Mouse (Mus musculus) spleen, adult 2 months (tissue): ENCODE results near the gene Slc25a23. TPM values are rescaled to one million over a fixed set of nuclear protein-coding genes. Genes with fewer than 3 reads are reported as not detected.

Source experiments
- DNase-seq, 2 experiments: peaks; one replicate each; pipeline versions ENCODE4 v3.0.0 to v3.0.0-alpha.2; 2012 to 2021; ENCODE audit warnings: low spot score in 2 of 2, low read depth in 1 of 2
- H3K27ac ChIP-seq: fragments of 200-500 bp; 2 replicates; pipeline ENCODE4 v1.5.1; 2012; ENCODE audit warnings: low read length, inconsistent platforms; ENCODE audit not compliant: insufficient read depth
- H3K27me3 ChIP-seq: fragments of 200-500 bp; 2 replicates; pipeline ENCODE4 v1.6.1; 2012; ENCODE audit warnings: mild to moderate bottlenecking, moderate library complexity, low read length, inconsistent platforms; ENCODE audit not compliant: control insufficient read depth, insufficient read depth
- H3K36me3 ChIP-seq: fragments of 200-500 bp; 2 replicates; pipeline ENCODE4 v1.6.1; 2012; ENCODE audit warnings: mild to moderate bottlenecking, low read length, inconsistent platforms; ENCODE audit not compliant: control insufficient read depth, insufficient read depth
- H3K4me1 ChIP-seq: fragments of 200-500 bp; 2 replicates; pipeline ENCODE4 v1.6.1; 2011; ENCODE audit warnings: inconsistent platforms; ENCODE audit not compliant: control insufficient read depth, insufficient read depth, insufficient read length
- H3K4me3 ChIP-seq: fragments of 200-500 bp; 2 replicates; pipeline ENCODE4 v1.5.1; 2011; ENCODE audit warnings: mild to moderate bottlenecking, inconsistent platforms; ENCODE audit not compliant: insufficient read depth, insufficient read length; ENCODE audit errors: extremely low read depth
- CTCF ChIP-seq: fragments of 200-500 bp; IDR thresholded peaks from 2 replicates; pipeline ENCODE4 v1.5.1; 2011; ENCODE audit warnings: mild to moderate bottlenecking, inconsistent platforms; ENCODE audit not compliant: insufficient read depth, insufficient read length, insufficient replicate concordance; ENCODE audit errors: extremely low read depth
- POLR2A ChIP-seq: fragments of 200-500 bp; IDR thresholded peaks from 2 replicates; pipeline ENCODE4 v1.6.1; 2011; ENCODE audit warnings: low read depth, low read length, inconsistent platforms
- WGBS: fragments of 180-500 bp; shearing (Covaris S2); methylation state at CpG from one replicate; pipeline ENCODE4 v1.1.7; 2018; 5-methylcytosine and 5-hydroxymethylcytosine counted together
- polyA plus RNA-seq: library from polyadenylated mRNA; depleted of rRNA; stranded (reverse); fragments of >200 nt; gene quantifications from 2 replicates; pipeline ENCODE4 v1.2.3, GENCODE M21; 2012

Slc25a23 gene
- polyA plus RNA-seq, 1 experiment, result 10.7 TPM

DNA sequence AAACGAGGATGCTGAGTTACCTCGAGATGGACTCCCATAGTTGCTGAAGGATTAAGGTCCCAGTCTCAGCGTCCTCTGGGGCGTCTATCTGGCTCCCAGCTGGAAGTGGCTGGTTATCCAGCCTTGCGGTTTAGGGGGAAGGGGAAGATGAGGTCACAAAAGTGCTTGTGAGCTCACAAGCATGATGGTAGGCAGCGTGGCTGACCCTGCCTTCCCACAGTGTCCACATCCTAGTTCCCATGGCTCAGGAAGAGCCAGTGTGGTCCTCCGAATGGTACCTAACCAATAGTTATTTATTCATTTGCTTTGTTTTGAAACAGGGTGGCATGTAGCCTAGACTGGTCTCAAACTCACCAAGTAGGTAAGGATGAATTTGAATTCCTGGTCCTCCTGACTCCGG, 18.1 kb downstream of the Slc25a23 start, which contains the start of gene Slc25a41:
Gene Slc25a41, minus strand, starts transcription at position 101 of the 400 bp plus-strand sequence.
- H3K4me3 ChIP-seq, result no peak within 1 kb of the TSS
- TF ChIP-seq POLR2A (no peak), CTCF (no peak)
- 87% methylated on average over 8 of the region's 8 CpGs for WGBS
- no peaks in the 10 kb centered on the region; the same call in 1 of the 2 replicates for H3K27me3 ChIP-seq
- H3K27ac ChIP-seq, result no peak within 1 kb of the TSS
- H3K4me1 ChIP-seq, result no peaks in the 10 kb centered on the region
- DNase-seq, result no peak
- no peaks in the 10 kb centered on the region for H3K36me3 ChIP-seq

DNA sequence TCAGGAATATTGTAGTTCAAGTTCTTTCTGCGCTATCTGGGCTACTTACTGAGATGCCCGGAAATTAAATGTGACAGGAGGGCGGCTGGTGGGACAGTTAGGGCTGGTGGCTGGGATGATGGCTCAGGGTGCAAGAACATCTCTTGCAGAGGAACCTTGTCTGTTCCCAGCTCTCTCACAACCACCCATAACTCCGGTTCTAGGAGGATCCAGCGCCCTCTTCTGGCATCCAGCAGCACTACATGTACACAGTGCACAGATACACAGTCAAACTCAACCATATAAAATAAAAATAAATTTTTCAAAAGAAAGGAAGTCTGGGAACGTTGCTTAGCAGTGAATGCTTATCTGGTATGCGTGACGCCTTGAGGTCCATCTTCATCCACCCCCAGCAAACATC, 20.7 kb downstream of the Slc25a23 start:
- H3K27ac ChIP-seq, result no peak overlapping the region
- 56% methylated on average over 8 of the region's 8 CpGs for WGBS
- no peak for DNase-seq
- H3K36me3 ChIP-seq, result no peaks in the 10 kb centered on the region
- TF ChIP-seq POLR2A (no peak), CTCF (no peak)
- no peaks in the 10 kb centered on the region; the same call in 1 of the 2 replicates for H3K27me3 ChIP-seq
- peaks cover 3% of the 10 kb centered on the region; the same call in 1 of the 2 replicates for H3K4me1 ChIP-seq
- H3K4me3 ChIP-seq, result no peak overlapping the region

DNA sequence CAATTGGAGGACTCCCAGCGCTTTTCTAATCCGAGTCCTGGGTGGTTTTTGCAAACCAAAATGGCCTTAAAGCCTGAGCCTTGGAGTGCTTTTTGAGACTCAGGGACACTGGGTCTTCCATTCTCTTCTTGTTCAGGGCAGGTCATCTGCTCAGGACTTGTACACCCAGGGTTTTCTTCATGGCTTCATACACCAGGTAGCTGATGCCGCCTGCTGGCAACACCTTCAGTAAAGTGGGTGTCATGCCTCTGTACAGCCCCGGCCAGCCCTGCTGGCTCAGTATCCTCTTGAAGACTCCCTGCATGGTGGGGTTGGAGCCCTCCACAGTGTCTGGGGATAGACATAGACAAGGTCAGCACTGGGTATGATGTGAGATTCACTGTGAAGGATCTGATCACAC, 26.8 kb downstream of the Slc25a23 start:
- TF ChIP-seq POLR2A, result no peak
- no peak for TF ChIP-seq CTCF
- Histone ChIP-seq H3K4me3 (no peak overlapping the region), H3K27ac (no peak overlapping the region), H3K27me3 (no peaks in the 10 kb centered on the region), H3K4me1 (peaks cover 11% of the 10 kb centered on the region), H3K36me3 (peaks cover 6% of the 10 kb centered on the region)
- 89% methylated on average over 4 of the region's 4 CpGs for WGBS
- DNase-seq, result no peak

DNA sequence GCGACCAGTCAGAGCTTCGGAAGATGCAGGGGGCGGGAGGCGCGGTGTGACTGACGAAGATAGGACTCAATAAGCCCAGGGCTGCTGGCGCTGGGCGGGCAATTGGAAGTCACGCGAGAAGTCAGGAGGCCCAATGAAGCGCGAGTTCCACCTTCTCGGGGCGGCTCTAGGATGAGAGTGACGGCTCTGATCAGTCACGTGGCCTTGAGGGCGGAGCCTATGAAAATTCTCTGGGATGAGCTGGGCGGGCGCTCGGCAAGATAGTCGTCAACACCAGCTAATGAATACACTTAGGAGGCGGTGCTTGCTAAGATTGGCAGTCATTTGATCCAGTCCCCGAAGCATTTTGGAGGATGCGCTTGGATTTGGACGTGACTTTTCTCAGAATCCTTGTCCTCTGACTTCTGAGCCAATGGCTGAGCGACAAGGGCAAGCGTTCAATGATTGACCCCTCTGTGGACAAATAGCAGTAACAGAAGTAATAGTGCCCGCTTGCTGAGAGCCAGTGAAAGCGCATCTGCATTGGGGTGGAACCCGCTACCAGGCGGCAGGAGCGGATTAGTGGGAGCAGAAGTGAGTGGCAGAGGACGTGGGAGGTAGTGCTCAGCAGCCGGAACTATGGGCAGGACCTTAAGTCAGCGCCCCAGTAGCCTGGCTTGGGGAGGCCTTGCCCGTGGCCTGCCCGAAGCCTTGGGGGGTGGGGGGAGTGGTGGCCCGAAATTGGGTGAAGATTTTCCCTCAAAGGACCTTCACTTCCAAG, 27.8 kb downstream of the Slc25a23 start:
- Histone ChIP-seq H3K4me3 (peak overlapping the region; percentile 48), H3K27me3 (no peaks in the 10 kb centered on the region), H3K36me3 (peaks cover 13% of the 10 kb centered on the region), H3K4me1 (peaks cover 11% of the 10 kb centered on the region), H3K27ac (peak overlapping the region; percentile 83)
- WGBS, result under 1% methylated on average over 38 of the region's 38 CpGs
- peak; percentile 100 for DNase-seq
- TF ChIP-seq CTCF, result no peak
- TF ChIP-seq POLR2A, result peak; percentile 88

DNA sequence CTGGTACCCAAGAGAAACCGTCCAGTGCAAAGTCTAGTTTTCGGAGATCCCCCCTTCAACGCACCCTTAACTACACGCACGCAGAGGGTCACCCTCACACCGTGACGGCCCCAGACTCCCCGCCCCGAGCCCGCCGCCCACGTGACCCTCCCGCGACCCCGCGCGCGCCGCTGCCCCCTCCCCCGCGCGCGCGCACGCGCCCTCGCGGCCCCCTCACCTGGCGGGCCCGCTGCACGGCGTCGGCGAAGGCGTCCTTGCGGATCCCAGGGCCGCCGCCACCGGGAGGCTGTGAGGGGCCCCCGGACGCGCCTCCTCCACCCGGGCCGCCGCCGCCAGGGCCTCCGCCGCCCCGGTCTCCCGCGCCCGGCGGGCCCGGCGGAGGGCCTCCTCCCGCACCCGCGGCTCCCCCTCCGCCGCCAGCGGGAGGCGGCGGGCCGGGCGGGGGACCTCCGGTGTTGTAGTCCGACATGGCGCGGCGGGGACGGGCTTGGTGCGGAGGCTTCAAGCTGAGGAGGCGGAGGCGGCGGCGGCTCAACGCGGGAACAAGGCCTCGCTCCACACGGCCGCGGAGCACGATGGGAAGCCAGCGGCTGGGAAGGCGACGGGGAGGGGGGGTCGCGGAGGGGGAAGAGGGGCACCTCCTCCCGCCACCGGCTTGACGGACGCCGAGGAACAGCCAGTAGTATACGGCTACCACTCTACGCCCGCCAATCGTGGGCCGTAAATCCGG, 28.6 kb downstream of the Slc25a23 start, which contains the start of gene Khsrp:
Gene Khsrp, minus strand, starts transcription at position 592 of the 730 bp plus-strand sequence.
- under 1% methylated on average over 93 of the region's 99 CpGs for WGBS
- TF ChIP-seq POLR2A, result peak; percentile 31; the same call in 1 of the 2 replicates
- TF ChIP-seq CTCF, result no peak
- Histone ChIP-seq H3K36me3 (peaks cover 18% of the 10 kb centered on the region), H3K27ac (peak within 1 kb of the TSS; percentile 86), H3K27me3 (no peaks in the 10 kb centered on the region), H3K4me1 (peaks cover 11% of the 10 kb centered on the region), H3K4me3 (peak within 1 kb of the TSS; percentile 89)
- DNase-seq, result peak in 1 of 2 experiments; percentile 36

DNA sequence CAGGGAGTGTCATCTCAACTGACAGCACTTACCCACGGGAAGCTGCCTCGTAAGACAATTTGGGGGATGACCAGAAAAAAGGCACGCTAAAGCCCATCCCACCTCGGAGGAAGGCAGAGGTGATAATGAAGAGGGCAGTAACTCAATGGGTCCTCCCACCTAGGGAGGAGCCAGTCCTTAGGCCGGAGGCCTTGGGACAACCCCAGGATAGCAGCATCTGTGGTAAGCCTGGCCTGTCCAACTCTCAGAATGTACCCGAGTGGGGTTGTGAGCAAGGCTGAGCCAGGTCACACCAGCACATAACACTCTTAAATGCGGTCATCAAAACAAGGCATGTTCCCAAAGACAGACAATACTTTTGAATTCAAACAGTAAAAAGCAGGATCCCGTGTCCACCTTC, 30.0 kb downstream of the Slc25a23 start:
- DNase-seq, result no peak
- Histone ChIP-seq H3K4me1 (peaks cover 8% of the 10 kb centered on the region), H3K36me3 (peaks cover 31% of the 10 kb centered on the region), H3K27me3 (no peaks in the 10 kb centered on the region), H3K27ac (no peak overlapping the region), H3K4me3 (no peak overlapping the region)
- TF ChIP-seq POLR2A, result no peak
- TF ChIP-seq CTCF, result no peak
- WGBS, result 26% methylated on average over 8 of the region's 8 CpGs

DNA sequence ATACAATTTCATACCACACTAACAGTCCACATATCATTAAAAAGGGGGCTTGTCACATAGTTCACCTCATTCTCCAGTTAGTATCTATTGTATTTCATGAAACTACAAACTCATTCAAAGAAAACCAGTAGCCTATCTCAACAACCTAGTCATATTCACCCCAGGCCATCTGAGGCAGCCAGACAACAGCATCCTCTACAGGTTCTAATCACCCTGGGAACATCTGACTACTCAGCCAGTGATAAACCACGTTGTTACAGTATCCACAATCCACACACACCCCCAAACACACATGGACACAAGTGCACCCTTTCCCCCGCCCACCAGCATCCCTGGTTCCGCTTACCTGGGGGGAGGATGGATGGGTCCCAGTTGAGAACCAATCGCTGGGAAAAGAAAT, 32.2 kb downstream of the Slc25a23 start:
- H3K27ac ChIP-seq, result no peak overlapping the region
- peaks cover 52% of the 10 kb centered on the region for H3K36me3 ChIP-seq
- DNase-seq, result no peak
- peaks cover 7% of the 10 kb centered on the region for H3K4me1 ChIP-seq
- H3K4me3 ChIP-seq, result no peak overlapping the region
- 88% methylated on average over 4 of the region's 4 CpGs for WGBS
- no peak for TF ChIP-seq CTCF
- TF ChIP-seq POLR2A, result no peak
- H3K27me3 ChIP-seq, result no peaks in the 10 kb centered on the region
